Mouse (Mus musculus) liver, embryonic 14.5 days (tissue): ENCODE data around the gene Nprl3. TPM values are rescaled to one million over a fixed set of nuclear protein-coding genes. Genes with fewer than 3 reads are reported as not detected.

Source experiments
- ATAC-seq: fragments of 200-750 bp; cut with Nextera tagmentation; 2 replicates; pipeline ENCODE4 v1.8.0; 2017; ENCODE audit warnings: moderate number of reproducible peaks, mild to moderate bottlenecking, moderate library complexity; ENCODE audit not compliant: insufficient read depth
- DNase-seq, 3 experiments: peaks; one replicate each; pipeline ENCODE4 v3.0.0-alpha.2; 2012 to 2013; ENCODE audit warnings: low read depth in 3 of 3, low spot score in 3 of 3
- H3K27ac ChIP-seq: fragments of 300-500 bp; sonication (generic); 2 replicates; pipeline ENCODE4 v1.5.1; 2014; ENCODE audit warnings: moderate library complexity, mild to moderate bottlenecking, control low read depth, inconsistent platforms
- H3K27me3 ChIP-seq: fragments of 300-500 bp; sonication (generic); 2 replicates; pipeline ENCODE4 v1.6.1; 2014; ENCODE audit warnings: mild to moderate bottlenecking, low read length, moderate library complexity; ENCODE audit not compliant: control insufficient read depth, insufficient read depth
- H3K36me3 ChIP-seq: fragments of 300-500 bp; sonication (generic); replicated peaks from 2 replicates; pipeline ENCODE4 v1.6.1; 2014; ENCODE audit warnings: low read depth; ENCODE audit not compliant: control insufficient read depth, insufficient read depth
- H3K4me1 ChIP-seq, 2 experiments: fragments of 200-500 bp in 1 of 2; fragments of 300-500 bp in 1 of 2; sonication (generic) in 1 of 2; replicated peaks; 2 replicates each; pipeline ENCODE4 v1.6.1; 2012 to 2014; ENCODE audit warnings: antibody characterized with exemption in 1 of 2, inconsistent platforms in 1 of 2, low read length in 1 of 2; ENCODE audit not compliant: control insufficient read depth in 2 of 2, insufficient read depth in 2 of 2
- H3K4me2 ChIP-seq: fragments of 300-500 bp; sonication (generic); 2 replicates; pipeline ENCODE4 v1.6.1; 2014; ENCODE audit warnings: low read depth, mild to moderate bottlenecking, control low read depth, moderate library complexity
- H3K4me3 ChIP-seq, 2 experiments: fragments of 200-500 bp in 1 of 2; fragments of 300-500 bp in 1 of 2; sonication (generic) in 1 of 2; 2 replicates each; pipeline ENCODE4 v1.5.1; 2012 to 2014; ENCODE audit warnings: low read depth in 2 of 2, low read length in 2 of 2, mild to moderate bottlenecking in 2 of 2, control low read depth in 1 of 2, inconsistent platforms in 1 of 2, moderate library complexity in 1 of 2; ENCODE audit not compliant: insufficient read depth in 1 of 2
- H3K9ac ChIP-seq: fragments of 300-500 bp; sonication (generic); replicated peaks from 2 replicates; pipeline ENCODE4 v1.6.1; 2014; ENCODE audit warnings: mild to moderate bottlenecking, control low read depth, moderate library complexity
- H3K9me3 ChIP-seq: fragments of 300-500 bp; sonication (generic); 2 replicates; pipeline ENCODE4 v1.6.1; 2016; ENCODE audit warnings: low read length, mixed read lengths; ENCODE audit not compliant: control insufficient read depth
- CTCF ChIP-seq: IDR thresholded peaks from 2 replicates; pipeline ENCODE4 v1.5.1; 2016; ENCODE audit warnings: antibody characterized with exemption, low read depth, control low read depth
- EP300 ChIP-seq: IDR thresholded peaks from 2 replicates; pipeline ENCODE4 v1.6.1; 2016; ENCODE audit warnings: antibody characterized with exemption, low read depth
- WGBS: fragments of 180-500 bp; shearing (Covaris S2); extraction: QIAGEN DNeasy Blood & Tissue Kit; methylation state at CpG from one replicate; pipeline ENCODE4 v1.1.7; 2014; ENCODE audit not compliant: insufficient replicate concordance; 5-methylcytosine and 5-hydroxymethylcytosine counted together
- polyA plus RNA-seq, 2 experiments: library from polyadenylated mRNA; depleted of rRNA in 1 of 2; stranded (reverse) in 1 of 2; unstranded in 1 of 2; fragments of >200 nt; fragmentation: Nextera tagmentation in 1 of 2; extraction: Ambion mirVana in 1 of 2; gene quantifications; 2 replicates each; pipeline versions ENCODE4 v1.2.1 to v1.2.3; 2012 to 2014

Gene Nprl3
- polyA plus RNA-seq, 2 experiments, result 16.8 to 36.8 TPM

- DNase-seq, result peak; percentile 65 to 76 (median 68)
- Histone ChIP-seq H3K4me2 (no peak overlapping the region), H3K27me3 (peaks cover 33% of the 10 kb centered on the region), H3K4me3 (no peak overlapping the region), H3K4me1 (no peaks in the 10 kb centered on the region), H3K9ac (no peak overlapping the region), H3K9me3 (no peaks in the 10 kb centered on the region), H3K36me3 (no peaks in the 10 kb centered on the region), H3K27ac (no peak overlapping the region)
- 24% methylated on average over 8 of the region's 8 CpGs for WGBS
- no peak for TF ChIP-seq EP300
- peak; percentile 95 for TF ChIP-seq CTCF
- peak; percentile 55 for ATAC-seq
Observed at GRCm38 (mm10) chr11:32216851-32217250, 50.7 kb downstream of the Nprl3 start.

DNA sequence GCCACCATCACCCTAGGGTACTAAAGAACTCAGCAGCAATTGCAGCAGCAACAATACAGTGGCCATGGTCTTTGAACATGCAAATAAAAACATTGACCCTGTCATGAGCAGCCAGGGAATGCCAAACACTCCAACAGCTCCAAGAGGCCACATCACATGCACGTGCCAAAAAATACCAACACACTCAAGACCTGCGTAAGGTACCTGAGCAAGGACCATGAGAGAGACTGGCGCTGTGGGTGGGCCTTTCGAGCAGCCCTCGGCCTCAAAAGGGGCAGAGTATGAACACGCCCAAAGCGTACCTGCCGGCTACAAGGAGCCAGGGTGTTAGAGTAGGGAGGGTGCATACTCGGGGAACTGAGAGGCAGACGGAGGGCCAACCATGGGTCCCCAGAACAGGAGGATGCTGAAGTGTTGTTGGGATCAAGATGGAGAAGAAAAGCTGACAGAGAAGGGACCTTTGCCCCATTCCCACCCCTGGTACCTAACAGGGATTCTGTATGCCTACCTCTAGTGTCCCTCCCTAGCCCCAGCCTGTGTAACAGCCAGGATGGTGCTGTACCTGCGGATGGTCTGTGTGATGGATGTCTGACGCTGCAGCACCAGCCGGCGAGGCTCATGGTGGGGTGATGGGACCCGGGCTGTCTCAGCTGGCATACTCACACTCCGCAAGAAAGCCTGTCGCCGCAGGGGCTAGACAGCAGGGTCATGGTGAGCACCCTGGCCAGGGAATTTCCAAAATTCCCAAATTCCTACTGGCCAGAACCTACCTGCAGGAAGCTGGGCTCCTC lies 51.9 kb downstream of the Nprl3 start:
- H3K27me3 ChIP-seq, result peaks cover 20% of the 10 kb centered on the region
- no peak overlapping the region for H3K4me3 ChIP-seq
- no peak overlapping the region for H3K27ac ChIP-seq
- H3K4me1 ChIP-seq, result no peaks in the 10 kb centered on the region
- H3K9me3 ChIP-seq, result no peaks in the 10 kb centered on the region
- no peak for ATAC-seq
- WGBS, result 78% methylated on average over 18 of the region's 18 CpGs
- no peak for DNase-seq
- H3K9ac ChIP-seq, result no peak overlapping the region
- H3K4me2 ChIP-seq, result no peak overlapping the region
- TF ChIP-seq EP300 (no peak), CTCF (no peak)
- H3K36me3 ChIP-seq, result no peaks in the 10 kb centered on the region; the same call in 1 of the 2 replicates

DNA sequence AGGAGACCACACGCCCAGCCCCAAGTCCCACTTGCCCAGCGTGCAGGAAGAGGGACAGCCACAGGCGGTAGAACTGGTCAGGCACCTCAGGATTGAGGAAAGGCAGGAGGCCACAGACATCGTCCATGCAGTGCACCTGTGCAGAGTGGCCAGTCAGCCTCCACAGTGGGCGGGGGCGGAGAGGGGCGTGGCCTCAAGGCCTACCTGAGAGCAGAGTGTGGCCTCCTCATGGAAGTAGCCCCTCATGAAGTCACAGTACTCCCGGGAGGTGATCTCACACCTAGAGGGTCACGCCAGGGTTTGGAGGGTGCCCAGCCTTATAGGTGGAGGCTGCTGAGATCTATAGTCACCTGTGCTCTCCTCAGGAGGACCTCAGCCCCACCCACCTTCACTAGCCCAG lies 56.9 kb downstream of the Nprl3 start:
- TF ChIP-seq CTCF, result no peak
- TF ChIP-seq EP300, result no peak
- Histone ChIP-seq H3K4me3 (no peak overlapping the region), H3K36me3 (peaks cover 15% of the 10 kb centered on the region), H3K9me3 (no peaks in the 10 kb centered on the region), H3K9ac (no peak overlapping the region), H3K27me3 (no peaks in the 10 kb centered on the region), H3K4me2 (no peak overlapping the region), H3K27ac (no peak overlapping the region), H3K4me1 (peaks cover 3 to 7% of the 10 kb centered on the region in 2 experiments)
- 76% methylated on average over 9 of the region's 9 CpGs for WGBS
- no peak for ATAC-seq
- no peak for DNase-seq

DNA sequence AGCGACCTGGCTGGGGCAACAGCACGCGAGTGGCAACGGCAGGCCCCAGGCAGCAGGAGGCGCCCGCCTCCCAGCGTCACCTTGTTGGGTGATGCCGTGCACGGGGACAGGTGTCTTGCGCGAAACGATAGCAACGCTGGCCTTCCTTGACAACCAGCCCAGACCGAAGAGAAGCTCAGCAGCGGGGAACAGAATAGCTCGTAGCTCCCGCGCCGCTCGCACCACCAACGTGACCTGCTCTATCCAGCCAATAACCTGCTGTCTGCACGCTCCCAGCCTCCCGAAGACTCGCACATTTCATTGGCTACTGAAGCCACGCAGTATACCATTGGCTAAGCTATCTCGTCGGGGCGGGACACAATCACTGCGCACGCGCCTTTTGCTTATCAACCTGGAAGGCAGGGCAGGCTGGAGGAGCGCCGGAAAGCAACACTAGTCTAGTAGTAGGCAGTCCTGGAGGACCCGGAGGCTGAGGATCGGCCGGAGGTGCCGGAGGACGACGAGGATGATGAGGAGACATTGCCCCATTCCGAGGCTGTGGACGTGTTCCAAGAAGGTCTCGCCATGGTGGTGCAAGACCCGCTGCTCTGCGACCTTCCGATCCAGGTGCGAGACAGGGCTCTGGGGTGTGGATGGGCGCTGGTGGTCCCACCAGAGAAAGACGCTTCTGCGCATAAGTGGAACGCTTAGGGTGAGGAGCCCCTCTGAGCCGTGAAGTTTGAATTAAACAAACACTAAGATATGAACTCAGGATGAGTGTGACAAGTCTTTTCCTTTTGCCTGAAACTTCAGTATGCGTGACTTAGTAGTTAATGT lies 62.2 kb downstream of the Nprl3 start, which contains the start of gene Snrnp25:
Gene Snrnp25 (plus strand): TSS at position 358 of the 816 bp plus-strand sequence.
- Histone ChIP-seq H3K9me3 (no peaks in the 10 kb centered on the region), H3K4me2 (peak within 1 kb of the TSS; percentile 97), H3K4me3 (peak within 1 kb of the TSS; percentile 68 to 75), H3K36me3 (peaks cover 15% of the 10 kb centered on the region), H3K27ac (peak within 1 kb of the TSS; percentile 87), H3K27me3 (no peaks in the 10 kb centered on the region), H3K4me1 (peaks cover 8 to 17% of the 10 kb centered on the region in 2 experiments), H3K9ac (peak within 1 kb of the TSS; percentile 75)
- TF ChIP-seq CTCF (peak; percentile 85), EP300 (peak; percentile 50)
- DNase-seq (peak; percentile 98 to 99 (median 99)), ATAC-seq (peak; percentile 99)
- WGBS, result under 1% methylated on average over 52 of the region's 52 CpGs
